Mouse (Mus musculus) megakaryocyte, adult 5-6 weeks (primary cell): ENCODE data around the gene Parva. TPM values are rescaled to one million over a fixed set of nuclear protein-coding genes. Genes with fewer than 3 reads are reported as not detected.
A peak's percentile ranks its signal among the peaks of the same experiment; 100 is the strongest.

Experiments used
- ATAC-seq: 2 replicates; pipeline ENCODE4 v1.8.0; 2016; ENCODE audit warnings: mild to moderate bottlenecking, inconsistent platforms; ENCODE audit not compliant: poor library complexity, severe bottlenecking
- total RNA-seq, 2 experiments: library from RNA; stranded (forward) in 1 of 2; stranded (reverse) in 1 of 2; fragments of 153-499, 151-499 nt in 1 of 2; fragments of 221-1000, 200-1000 nt in 1 of 2; gene quantifications; 2 replicates each; pipeline versions ENCODE4 v1.2.3 to v1.2.4; 2015 to 2017

Gene Parva
- total RNA-seq, 2 experiments from 2014 or later: not detected

- no peak for ATAC-seq
These were observed 83.2 kb downstream of the Parva start for GRCm38 (mm10) chr7:112510336-112511048.

- ATAC-seq: no peak
These were observed 84.0 kb downstream of the Parva start for GRCm38 (mm10) chr7:112511309-112511708.

- ATAC-seq: no peak
These were observed 85.0 kb downstream of the Parva start for GRCm38 (mm10) chr7:112512257-112512656.

- ATAC-seq: no peak
These were observed 85.6 kb downstream of the Parva start for GRCm38 (mm10) chr7:112512895-112513294.

DNA sequence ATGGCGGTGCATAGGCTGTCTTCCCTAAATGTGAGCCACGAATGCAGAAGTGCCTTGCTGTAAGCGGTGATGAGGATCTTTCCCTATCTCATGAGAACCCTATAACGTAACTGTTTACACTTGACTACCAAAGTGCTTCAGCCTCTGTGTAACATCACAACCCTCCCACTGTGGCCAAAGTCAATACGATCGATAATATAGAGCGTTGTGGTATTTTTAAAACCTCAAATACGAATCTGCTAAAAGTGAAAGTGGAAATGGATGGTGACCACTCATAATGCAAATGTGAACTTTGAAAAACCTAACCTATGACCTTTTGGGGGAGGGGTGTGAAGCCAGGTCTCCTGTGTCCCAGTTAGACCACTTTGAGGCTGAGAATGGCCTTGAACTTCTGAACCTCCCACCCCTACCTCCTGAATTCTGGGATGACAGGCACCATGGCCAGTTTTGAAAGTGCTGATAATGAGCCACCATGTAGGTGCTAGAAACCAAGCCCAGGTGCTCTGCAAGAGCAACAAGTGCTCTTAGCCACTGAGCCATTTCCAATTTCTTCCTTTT, 87.4 kb downstream of the Parva start:
- peak; percentile 45; the same call in 1 of the 2 replicates for ATAC-seq

GRCm38 (mm10) chr7:112525465-112525864, 98.2 kb downstream of the Parva start:
- no peak for ATAC-seq

GRCm38 (mm10) chr7:112526226-112526625, 98.9 kb downstream of the Parva start:
- no peak for ATAC-seq

GRCm38 (mm10) chr7:112527230-112527629, 99.9 kb downstream of the Parva start:
- no peak for ATAC-seq

GRCm38 (mm10) chr7:112528059-112528458, 100.8 kb downstream of the Parva start:
- no peak for ATAC-seq

DNA sequence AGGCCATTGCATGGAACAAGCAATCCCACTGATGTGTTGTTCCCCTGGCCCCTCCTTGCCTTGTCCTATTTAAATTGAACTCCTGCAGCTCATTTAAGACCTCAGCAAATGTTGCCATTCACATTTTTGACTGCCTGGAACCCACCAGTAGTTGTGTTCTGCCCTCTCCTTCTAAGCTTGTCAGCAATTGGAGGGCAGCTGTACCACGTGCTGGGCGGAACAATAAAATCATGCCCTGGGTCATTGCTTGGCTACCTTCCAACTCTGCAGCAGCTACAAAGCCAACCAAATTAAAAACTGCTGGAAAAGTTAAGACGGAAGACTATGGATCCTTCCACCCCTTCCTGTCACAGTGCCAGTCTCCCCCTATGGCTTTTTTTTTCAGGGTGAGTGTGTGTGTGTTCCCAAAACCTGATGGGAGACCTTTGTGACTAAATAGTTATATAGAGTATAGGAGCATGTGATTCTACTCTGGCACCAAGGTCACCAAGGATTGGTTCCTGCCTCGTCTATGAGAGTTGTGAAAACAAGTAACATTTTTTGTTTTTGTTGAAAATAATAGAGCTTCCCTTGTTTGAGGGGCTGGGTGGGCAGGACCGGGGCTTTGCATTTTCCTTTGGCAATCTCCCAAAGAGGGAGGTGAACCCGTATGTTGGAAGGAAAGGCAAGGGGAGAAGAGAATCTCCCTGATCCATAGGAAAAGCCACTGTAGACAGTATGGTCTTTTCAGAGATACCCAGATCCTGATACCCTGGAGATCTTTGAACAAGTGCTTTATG, 101.5 kb downstream of the Parva start:
- ATAC-seq: no peak

DNA sequence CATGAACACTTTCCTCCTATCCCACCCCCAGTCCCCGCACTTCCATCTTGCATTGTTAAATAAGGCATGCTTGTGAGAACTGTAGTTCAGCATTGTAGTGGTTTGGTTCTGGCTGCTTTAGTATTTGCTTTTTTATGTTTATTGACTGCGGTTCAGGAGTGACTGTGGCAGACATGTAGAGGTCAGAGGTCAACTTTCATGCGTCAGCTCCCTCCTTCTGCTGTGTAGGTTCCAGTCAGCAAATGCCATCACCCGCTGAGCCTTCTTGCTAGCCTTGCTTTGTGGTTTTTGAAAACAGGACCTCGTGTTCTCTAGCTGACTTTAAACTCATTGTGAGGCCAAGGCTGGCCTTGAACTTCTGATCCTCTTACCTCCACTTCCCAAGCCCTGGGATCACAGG, 103.6 kb downstream of the Parva start:
- ATAC-seq: no peak

DNA sequence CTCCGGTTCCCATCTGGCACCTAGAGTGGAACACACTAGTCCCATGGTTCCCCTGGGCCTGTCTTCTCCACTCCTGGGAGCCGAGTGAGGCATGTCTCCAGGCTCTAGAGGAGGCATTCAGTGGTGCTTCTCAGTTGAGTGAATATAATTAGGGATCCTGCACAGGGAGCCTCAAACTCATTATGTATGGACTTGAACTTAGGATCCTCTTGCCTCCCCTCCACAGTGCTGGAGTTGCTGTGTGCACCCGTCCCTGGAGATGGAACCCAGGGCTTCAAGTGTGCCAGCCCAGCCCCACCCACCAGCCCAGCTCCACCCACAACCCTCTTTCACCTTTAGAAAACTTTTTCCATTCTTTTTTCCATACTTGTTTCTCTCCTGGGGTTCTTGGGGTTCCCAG, 106.8 kb downstream of the Parva start:
- ATAC-seq: no peak

DNA sequence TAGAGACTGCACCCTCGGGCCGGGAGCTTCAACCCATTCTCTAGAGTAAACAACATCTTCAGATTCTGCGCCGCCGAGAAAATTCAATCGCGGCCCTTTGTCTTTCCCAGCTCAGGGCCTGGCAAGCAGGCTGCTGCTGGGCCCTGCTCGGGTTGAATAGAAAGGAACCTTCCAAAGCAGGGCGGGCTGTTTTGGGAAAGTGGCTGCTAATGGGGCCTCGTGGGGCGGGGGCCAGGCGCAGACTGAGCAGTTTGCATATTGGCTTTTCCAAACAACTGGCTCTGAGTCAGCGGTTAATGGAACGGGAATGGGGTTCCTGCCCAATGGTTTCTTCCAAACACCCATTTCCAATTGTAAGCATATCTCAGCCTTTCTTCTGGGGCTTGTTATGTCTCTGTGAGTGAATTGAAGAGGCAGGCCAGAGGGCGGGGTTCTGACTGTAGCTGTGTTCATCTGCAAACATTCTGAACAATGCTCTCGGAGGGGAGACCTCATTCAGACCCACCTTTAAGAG, 108.2 kb downstream of the Parva start:
- ATAC-seq: no peak

DNA sequence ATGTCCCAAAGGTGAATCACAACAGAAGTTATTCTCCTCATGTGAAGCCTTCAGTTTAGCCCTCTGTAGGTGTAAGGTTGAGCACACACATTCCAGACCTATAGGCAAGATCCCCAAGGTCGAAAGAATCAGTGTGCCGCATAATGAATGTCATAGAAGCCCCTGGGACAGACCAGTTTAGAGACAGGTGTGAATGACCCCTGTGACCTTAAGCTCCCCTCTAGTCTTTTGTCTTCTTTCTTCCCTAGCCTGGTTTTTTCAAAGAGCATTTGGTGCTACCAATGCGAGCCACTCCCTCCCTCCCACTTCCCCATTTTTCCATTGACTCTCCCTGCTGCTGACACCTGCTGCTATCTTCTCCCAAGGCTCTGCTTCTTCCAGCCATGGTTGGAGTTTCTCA, 121.8 kb downstream of the Parva start:
- ATAC-seq: no peak

GRCm38 (mm10) chr7:112561504-112561903, 134.2 kb downstream of the Parva start:
- no peak for ATAC-seq

DNA sequence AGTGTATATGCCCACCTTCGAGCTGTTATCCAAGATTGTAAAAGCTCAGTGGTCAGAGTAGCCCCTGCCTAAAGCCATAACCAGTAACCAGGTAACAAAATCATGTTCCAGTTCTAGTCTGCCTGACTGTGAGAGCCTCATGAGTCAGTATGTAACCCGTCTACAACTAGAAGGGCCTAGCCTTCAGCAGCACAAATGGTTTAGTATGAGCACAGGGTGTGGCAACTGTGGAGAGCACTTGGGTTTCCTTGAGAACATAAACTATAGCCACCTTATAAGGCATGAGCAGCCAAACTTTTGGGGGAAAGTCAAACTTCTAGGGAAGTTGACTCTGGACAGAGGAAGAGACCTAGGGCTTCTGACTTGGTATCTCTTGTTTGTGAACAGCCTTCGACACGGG, 139.7 kb downstream of the Parva start:
- ATAC-seq: no peak

DNA sequence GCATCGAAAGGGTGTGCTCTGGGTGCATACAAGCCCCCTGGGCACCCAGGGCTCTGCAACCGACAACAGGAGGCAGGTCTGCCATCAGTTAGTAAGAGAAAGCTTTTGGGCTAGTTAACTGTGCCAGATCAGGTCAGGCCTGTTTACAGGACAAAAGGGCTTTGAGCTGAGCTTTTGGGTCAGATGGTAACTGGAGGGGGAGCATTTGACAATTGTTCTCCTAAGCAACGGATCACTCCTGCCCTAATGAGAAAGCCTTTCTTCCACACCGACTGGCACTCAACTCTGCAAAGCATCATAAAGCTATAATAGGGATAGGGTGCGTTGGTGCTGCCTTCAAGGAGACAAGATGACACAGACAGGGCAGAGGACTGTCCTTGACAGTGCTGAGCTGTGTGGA, 141.7 kb downstream of the Parva start:
- ATAC-seq: no peak

GRCm38 (mm10) chr7:112581621-112582020, 154.3 kb downstream of the Parva start:
- no peak for ATAC-seq

DNA sequence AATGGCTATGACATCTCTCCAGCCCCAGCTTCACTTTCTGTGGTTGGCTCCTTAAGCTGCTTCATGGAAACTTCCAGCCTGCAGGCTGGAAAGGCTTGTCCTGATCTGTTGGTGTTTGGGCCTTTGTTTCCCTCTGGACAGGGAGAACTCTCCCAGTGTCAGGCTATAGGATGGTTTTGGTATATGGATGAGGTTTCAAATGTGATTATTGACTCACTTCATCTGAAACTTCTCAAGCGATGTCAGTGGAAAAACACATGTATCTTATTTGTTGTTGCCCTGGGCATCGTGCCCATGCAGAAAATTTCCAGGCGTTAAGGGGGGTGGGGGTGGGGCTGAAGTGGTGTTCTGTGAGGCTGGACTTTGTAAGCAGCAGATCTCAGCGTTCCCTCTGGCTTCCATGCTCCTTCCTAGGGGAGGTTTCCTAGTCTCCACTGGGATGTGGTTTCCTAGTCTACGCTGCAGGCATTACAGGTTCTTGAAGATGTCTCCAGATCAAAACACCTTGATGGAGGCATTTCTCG, 155.6 kb downstream of the Parva start:
- ATAC-seq: no peak

DNA sequence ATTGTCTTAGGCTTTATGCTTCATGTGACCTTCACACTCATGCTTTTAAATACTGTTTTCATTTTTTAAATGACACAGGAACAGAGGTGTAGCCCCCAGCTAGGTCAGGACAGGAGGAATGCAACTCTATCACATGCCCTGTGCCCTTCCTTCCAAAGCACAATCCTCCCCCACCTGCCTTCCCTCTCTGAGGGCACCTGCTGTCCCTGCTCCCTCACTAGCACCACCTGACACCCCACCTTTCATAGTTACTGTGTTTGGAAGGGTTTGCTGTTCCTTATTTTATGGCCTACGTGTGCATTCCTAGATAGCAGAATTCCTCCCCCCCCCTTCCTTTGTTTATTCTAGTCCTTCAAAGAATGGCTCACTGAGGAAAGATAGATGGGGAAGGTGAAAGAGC, 160.1 kb downstream of the Parva start:
- no peak for ATAC-seq

- ATAC-seq: no peak
These were observed 162.2 kb downstream of the Parva start for GRCm38 (mm10) chr7:112589530-112589929.

DNA sequence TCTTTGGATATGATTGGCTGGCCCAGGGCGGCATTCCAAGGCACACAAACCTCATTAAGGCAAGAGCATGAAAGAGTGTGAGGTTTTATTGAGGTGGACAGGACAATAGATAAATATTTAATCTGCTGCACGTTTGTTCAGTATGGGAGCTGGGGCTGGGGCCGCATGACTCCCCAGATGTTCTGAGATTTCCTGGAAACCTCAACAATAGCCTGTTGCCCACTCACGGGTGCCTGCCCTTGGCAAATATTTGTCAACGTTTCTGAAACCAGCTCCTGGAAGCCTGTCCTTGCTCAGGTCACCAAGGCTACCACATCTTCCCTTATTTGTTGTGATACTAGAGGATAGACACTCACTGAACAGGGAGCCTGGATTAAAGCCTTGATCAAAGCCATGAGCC, 166.3 kb downstream of the Parva start:
- no peak for ATAC-seq
